Mouse (Mus musculus): ENCODE results near the gene 1700080O16Rik.

- no peak for TF ChIP-seq CTCF (IDR thresholded peaks at IDR 0.05; ENCODE audit: low read depth, low read length)
- TF ChIP-seq POLR2A (IDR thresholded peaks at IDR 0.05; ENCODE audit: extremely low read depth, insufficient read depth, low read length), result no peak
Measured at GRCm38 (mm10) chrX:51976361-51976760, 3.8 kb upstream of the 1700080O16Rik start.

Data from liver, adult 2 months (tissue).